Mouse (Mus musculus) c-Kit-negative CD71-positive TER-119-positive erythroid progenitor cells, embryonic 14.5 days (primary cell): ENCODE results near the gene Aars2.
A peak's percentile ranks its signal among the peaks of the same experiment; 100 is the strongest.

Experiments
- DNase-seq: peaks from one replicate; pipeline ENCODE4 v3.0.0-alpha.2; 2013; ENCODE audit warnings: low read depth, low spot score

The Aars2 gene

GRCm38 (mm10) chr17:45499516-45499915 lies 7.1 kb upstream of the Aars2 start:
- no peak for DNase-seq

- DNase-seq = no peak
These were observed 5.7 kb upstream of the Aars2 start for GRCm38 (mm10) chr17:45500981-45501380.

GRCm38 (mm10) chr17:45502324-45502723 lies 4.3 kb upstream of the Aars2 start:
- no peak for DNase-seq

GRCm38 (mm10) chr17:45503301-45503973 lies 3.2 kb upstream of the Aars2 start:
- DNase-seq = no peak

GRCm38 (mm10) chr17:45505941-45506465 lies 638 bp upstream of the Aars2 start:
- DNase-seq = no peak

GRCm38 (mm10) chr17:45510871-45511270 lies 4.2 kb downstream of the Aars2 start:
- DNase-seq = no peak

GRCm38 (mm10) chr17:45511757-45512156 lies 5.1 kb downstream of the Aars2 start:
- no peak for DNase-seq

GRCm38 (mm10) chr17:45515204-45515726 lies 8.6 kb downstream of the Aars2 start:
- no peak for DNase-seq

- DNase-seq = no peak
These were observed 9.2 kb downstream of the Aars2 start for GRCm38 (mm10) chr17:45515806-45516205.

- peak; percentile 48 for DNase-seq
These were observed 9.8 kb downstream of the Aars2 start for GRCm38 (mm10) chr17:45516488-45516887.

- DNase-seq = no peak
These were observed 10.5 kb downstream of the Aars2 start for GRCm38 (mm10) chr17:45517135-45517534.

GRCm38 (mm10) chr17:45517549-45518215 lies 11.0 kb downstream of the Aars2 start:
- no peak for DNase-seq

- no peak for DNase-seq
These were observed 12.3 kb downstream of the Aars2 start for GRCm38 (mm10) chr17:45518766-45519475.

GRCm38 (mm10) chr17:45520136-45520535 lies 13.5 kb downstream of the Aars2 start:
- DNase-seq = no peak

- DNase-seq = no peak
These were observed 16.6 kb downstream of the Aars2 start, which contains the start of gene Tcte1 for GRCm38 (mm10) chr17:45523263-45523662. Gene Tcte1, plus strand, starts transcription at chr17:45523434.

- no peak for DNase-seq
These were observed 18.3 kb downstream of the Aars2 start for GRCm38 (mm10) chr17:45524961-45525360.

GRCm38 (mm10) chr17:45526571-45526970 lies 19.9 kb downstream of the Aars2 start:
- DNase-seq = no peak

- DNase-seq = no peak
These were observed 23.7 kb downstream of the Aars2 start for GRCm38 (mm10) chr17:45530346-45530782.

GRCm38 (mm10) chr17:45532896-45533295 lies 26.3 kb downstream of the Aars2 start:
- DNase-seq = no peak

- no peak for DNase-seq
These were observed 29.6 kb downstream of the Aars2 start for GRCm38 (mm10) chr17:45536264-45536663.

GRCm38 (mm10) chr17:45538394-45538793 lies 31.8 kb downstream of the Aars2 start:
- DNase-seq = no peak

GRCm38 (mm10) chr17:45539664-45540063 lies 33.0 kb downstream of the Aars2 start:
- no peak for DNase-seq
